Mouse (Mus musculus) G1E (cell line): ENCODE results near the gene Dnah8.

ENCODE experiments used
- CTCF ChIP-seq: IDR thresholded peaks from 2 replicates; pipeline ENCODE4 v1.5.1; 2012; ENCODE audit warnings: low read depth, low read length, inconsistent platforms, mixed read lengths
- GATA1 ChIP-seq: IDR thresholded peaks from 2 replicates; pipeline ENCODE4 v1.6.1; 2012; ENCODE audit warnings: borderline replicate concordance, low read length, inconsistent platforms, mixed read lengths
- POLR2AphosphoS5 ChIP-seq: IDR thresholded peaks from 2 replicates; pipeline ENCODE4 v1.6.1; 2012; ENCODE audit warnings: low read depth, low read length, inconsistent platforms; ENCODE audit not compliant: insufficient replicate concordance
- TAL1 ChIP-seq: conservative IDR thresholded peaks from 2 replicates; pipeline ENCODE4 v1.6.1; 2012; ENCODE audit warnings: low read depth, low read length, inconsistent platforms, mixed read lengths

GRCm38 (mm10) chr17:30613350-30613749 lies 10.8 kb upstream of the Dnah8 start:
- TF ChIP-seq CTCF (no peak), GATA1 (no peak), TAL1 (peak; percentile 77), POLR2AphosphoS5 (no peak)
